Mouse (Mus musculus): Measurements from ENCODE around the gene Ccdc3. TPM values are rescaled to one million over a fixed set of nuclear protein-coding genes. Genes with fewer than 3 reads are reported as not detected.
A peak's percentile ranks its signal among the peaks of the same experiment; 100 is the strongest.
"Not testable (repeated sequence)": the region's sequence is repeated elsewhere in the genome, so short reads cannot be mapped to it uniquely, and the experiment has no call there.

The Ccdc3 gene
- 1 to 10 TPM; 5.4 to 5.5 TPM for total RNA-seq (2021)
- long read RNA-seq, experiment 1, partial matches to known transcripts: 0 of 2 reads
- long read RNA-seq, experiment 1, other reads (novel, unspliced or antisense): 0 of 2 reads
- long read RNA-seq, experiment 2, partial matches to known transcripts: 0 of 4 reads
- long read RNA-seq, experiment 2, other reads (novel, unspliced or antisense): 2 of 4 reads

DNA sequence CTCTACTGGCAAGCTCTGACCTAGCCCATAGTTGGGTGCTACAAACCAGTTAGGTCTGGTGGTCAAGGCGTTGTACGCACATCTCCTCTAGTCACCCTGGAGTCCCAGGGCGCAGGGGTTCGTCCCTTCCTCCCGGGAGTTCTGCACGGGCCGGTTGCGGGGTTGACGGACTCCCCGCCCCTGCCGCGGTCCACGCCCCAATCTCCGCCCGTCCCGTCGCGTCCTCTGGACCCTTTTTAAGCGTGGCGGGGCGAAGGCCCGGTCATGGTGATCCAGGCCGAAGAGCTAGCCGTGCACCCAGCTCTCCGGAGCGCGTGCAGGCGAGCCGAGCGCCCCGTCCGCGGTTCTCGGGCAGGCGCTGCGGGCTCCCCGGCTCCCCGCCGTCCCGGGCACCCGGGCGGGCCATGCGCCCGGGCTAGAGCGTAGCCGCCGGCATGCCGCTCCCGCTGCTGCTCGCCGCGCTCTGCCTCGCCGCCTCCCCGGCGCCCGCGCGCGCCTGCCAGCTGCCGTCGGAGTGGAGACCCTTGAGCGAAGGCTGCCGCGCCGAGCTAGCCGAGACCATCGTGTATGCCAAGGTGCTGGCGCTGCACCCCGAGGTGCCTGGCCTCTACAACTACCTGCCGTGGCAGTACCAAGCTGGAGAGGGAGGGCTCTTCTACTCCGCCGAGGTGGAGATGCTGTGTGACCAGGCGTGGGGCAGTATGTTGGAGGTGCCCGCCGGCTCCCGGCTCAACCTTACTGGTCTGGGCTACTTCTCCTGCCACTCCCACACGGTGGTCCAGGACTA lies at the start of gene Ccdc3:
Gene Ccdc3 (plus strand): TSS at position 277 of the 787 bp plus-strand sequence.
- peak; percentile 54 for DNase-seq

DNA sequence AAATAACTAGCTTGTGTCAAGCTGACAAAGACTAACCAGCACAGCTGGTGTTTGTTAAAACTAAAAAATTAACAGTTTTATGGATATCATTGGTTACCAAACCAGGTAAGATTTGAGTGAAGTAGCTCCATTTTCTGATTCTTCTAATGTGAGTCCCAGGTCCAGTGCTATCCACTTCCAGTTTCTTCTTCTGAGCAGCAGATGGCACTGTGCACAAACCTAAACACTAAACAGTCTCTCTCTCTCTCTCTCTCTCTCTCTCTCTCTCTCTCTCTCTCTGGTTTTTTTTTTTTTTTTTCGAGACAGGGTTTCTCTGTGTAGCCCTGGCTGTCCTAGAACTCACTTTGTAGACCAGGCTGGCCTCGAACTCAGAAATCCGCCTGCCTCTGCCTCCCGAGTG lies 47.2 kb upstream of the Ccdc3 start:
- not testable (repeated sequence) for DNase-seq

DNA sequence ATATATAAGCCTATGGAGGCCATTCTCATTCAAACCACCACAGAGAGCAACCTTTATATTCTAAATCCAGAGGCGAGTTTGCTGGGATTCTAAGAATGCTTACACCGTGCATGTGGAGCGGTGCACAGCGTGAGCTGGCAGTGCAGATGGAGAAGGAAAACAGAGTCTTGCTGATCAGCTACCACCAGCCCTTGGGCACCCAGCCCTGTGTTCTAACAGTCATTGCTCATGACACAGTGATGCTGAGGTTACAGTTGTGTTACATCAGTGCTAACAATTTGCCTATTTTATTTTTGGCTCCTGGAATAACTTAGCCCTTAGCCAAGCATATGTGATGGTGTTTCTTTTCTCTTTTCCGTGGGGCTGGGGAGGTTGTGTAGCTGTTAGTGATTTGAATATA lies 42.7 kb upstream of the Ccdc3 start:
- DNase-seq: no peak

DNA sequence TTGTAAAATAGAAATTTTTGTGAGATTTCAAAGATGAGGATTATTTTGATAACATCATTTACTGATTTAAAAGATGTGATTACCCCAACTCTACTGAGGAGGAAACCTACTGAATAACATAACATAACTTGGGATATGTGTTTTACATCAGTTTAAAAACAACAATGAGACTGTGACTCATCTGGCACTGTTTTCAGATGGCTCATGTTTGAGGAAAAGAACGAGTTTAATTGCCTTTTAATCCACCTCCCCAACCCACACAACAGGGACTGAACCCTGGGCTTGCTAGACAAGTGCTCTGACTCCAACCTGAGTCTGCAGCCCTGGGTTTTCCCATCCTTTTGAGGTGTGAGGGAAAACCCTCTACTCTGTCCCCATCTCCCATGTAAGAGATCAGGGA lies 42.3 kb upstream of the Ccdc3 start:
- DNase-seq: no peak

DNA sequence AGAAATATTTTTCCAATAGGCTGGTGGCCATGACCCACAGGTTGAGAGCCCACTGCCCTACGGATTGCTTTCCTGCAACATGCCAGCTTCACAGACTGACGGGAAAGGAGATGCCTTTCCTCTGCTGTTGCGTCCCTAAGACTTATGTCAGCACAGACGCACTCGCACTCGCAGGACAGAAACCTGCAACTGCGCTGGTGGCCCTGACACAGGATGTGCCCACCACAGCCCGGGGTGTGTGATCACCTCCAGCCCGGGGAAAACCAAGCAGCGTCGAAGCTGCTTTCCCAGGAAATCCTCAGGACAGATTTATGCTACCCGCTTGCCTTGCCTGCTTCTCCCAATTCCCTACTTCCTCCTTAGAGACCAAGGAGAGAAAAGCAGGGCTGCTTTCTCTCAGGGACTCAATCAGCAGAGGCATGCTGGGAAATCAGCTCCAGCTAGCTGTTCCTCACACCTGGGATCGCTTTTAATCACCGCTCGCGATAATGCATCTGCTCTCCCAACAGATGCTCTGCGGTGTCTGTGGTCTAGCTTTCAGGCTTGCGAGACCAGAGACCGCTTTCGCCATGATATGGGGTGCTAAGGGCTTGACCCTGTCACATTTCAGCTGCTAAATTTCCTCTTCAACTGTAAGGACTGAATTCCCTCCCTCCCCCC lies 39.7 kb upstream of the Ccdc3 start:
- no peak for DNase-seq

DNA sequence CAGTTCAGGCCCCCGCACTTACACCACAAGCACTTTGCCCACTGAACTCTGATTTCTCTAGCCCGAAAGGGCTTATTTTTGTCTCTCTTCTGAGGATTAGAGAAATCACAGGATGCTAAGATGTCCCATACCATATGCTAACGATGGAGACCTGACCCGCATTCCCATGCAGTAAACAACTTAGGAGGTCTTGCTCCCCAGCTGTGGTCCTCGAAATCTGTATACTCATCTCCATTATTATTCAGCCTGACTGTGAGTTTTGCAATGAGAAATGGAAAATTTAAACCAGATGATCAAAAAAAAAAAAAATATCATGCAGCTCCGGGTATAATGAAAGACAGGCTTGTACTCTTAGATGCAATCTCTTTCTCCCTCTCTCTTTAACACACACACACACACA lies 38.4 kb upstream of the Ccdc3 start:
- no peak for DNase-seq

DNA sequence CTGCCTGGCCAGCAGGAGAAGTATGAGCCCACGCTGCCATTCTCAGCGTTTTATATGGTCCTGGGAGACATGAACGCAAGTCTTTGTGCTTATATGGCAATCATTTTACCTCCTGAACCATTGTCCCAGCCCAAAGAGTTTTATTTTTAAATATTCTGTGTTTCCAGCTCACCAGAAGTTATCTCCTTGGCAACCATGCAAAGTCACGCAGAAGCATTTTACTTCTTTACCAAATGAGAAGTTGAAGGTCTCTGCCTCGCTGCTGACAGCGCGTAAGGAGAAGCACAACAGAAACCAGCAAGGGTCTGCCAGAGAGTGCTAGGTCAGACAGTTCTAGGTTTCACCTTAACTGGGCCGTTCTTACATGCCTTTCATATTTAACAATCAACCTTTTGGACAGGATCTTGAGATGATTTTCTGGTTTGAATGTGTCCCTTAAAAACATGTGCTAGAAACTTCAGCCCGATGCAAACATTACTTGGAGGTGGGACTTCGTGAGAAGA lies 35.8 kb upstream of the Ccdc3 start:
- DNase-seq: no peak

DNA sequence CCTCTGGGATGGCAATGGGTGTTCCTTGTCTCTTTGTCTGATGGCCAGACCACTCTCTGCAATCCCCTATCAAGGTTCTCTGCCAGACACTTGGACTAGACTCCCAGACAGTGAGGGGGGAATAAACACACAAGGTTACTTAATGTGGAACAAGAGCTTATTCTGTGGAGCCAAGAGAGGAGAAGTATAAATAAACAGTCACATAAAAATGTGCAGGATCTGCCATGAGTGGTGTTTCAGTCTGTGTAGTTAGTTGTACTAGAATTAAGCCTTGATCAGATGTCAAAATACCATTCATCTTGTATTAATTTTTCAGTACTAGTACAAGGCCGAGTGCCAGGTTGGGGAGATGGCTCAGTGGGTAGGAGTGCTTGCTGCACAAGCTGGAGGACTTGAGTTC lies 34.7 kb upstream of the Ccdc3 start:
- no peak for DNase-seq

DNA sequence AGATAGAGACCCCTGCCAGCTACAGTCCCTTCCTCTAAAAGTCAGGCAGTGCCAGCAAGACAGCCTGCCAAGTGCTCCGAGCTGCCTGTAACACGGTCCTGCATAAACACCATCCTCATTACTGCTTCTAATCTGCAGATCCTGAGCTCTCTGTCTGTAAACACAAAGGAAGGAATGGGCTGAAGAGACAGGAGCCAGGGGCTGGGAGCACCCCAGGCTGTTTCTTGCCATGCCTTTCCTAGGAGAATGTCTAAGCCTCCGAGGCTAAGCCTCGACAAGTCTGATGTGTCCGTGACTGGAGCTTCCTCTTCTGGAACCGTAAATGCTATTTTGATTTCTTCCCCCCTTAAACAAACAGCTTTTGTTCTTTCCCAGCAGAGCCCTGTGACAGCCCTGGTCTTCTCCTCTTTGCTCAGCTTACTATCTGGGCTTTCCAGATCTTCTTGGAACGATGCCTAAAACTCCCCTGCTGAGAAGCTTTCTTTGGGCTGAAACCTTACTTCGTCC lies 24.7 kb upstream of the Ccdc3 start:
- no peak for DNase-seq

DNA sequence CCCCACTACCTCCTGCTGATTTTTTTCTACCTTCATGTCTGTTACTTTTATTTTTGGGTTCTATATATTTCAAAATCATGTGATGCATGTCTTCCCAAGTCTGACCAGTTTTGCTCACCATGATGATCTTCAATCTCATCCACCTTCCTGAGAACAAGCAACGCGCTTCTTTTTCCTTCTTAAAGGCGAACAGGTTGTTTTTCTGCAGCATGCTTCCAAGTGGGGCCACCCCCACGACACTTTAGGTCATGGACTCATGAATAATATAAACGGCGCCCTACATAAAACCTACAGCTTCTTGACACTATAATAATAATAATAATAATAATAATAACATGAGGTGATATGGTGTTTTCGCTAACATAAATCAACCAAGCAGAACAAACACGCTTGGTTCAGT lies 23.2 kb upstream of the Ccdc3 start:
- no peak for DNase-seq

DNA sequence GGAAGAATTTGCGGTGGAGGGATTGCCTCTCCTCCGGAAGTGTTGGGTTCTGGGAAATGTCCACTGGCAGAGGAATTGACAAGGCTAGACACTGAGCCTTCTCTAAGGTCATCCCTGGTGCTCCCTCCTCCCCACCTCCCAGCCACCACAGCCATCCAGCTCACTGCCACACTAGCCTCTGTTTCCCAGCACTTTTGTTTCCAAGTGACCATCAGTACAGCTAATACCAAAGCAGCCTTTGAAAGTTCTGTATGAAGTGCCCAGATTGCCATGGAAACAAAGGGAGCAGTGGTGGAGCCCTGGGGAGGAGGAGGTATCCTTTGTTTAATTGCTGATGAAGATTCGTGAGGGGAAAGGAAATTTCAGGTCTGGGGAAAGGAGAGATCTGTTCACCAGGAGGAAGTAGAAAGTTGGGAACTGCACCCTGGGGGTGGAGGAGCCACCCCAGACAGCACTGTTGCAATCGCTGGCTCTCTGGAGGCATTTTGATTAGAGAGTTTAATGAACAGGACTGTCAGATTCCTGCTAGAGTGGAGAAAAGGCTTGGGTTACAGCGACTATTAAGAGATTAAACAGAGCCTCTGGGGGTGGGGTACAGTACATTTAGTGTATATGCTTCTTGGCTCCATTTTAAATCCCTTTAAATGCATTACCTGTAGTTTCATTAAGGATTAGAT lies 20.6 kb upstream of the Ccdc3 start:
- DNase-seq: no peak

DNA sequence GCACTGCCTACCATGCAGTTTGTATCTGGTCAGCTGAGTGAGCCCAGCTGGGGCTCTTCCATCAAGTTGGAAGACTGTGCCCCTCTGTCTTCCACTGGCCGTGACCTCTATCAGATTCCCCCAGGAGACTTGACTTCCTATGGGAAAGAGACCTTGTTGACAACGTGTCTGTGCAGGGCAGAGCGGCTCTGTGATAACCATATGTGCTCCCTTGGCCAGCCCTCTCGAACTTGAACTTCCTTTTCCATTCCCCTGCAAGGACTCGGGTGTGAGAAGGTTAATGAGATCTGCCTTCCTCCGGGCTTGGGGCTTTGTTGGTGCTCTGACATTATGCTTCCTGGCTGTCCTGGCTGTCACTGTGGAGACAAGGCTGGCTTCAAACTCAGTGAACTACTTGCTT lies 12.1 kb upstream of the Ccdc3 start:
- no peak for DNase-seq

DNA sequence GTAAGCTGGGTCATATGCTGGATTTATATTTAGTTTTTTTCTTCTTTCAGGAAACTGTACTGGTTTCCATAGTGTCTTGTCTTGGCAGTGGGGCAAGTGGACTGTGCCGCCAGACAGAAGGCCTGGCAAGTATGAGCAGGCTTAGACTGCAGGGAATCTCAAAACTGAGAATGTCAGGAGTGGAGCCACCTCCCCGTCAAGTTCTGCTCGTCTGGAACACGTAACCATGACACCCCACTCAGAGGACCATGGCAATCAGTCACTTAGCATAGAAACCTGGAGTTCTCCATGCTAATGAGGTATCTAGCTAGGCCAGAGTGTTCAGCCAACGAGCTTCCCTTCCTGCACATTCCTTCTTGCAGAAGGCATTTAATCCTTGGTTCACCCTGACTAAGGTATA lies 10.2 kb upstream of the Ccdc3 start:
- DNase-seq: no peak

DNA sequence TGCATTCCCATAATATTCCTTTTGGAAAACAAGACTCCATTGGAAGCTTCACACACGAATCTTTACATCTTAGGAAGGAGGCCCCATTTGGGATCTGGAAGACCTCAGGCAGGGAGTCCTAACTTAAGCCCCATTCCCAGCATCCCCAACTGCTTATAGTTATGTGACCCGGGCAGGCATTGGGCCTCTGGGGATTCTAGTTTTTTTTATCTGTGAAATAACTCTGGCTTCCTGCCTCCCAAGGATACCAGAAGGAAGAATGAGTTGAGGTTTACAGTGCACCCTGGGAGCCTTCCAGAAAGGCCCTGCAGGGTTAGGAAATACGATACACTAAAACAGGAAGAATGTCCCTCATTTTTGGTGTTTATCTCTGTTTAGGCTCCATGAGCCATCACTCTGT lies 8.5 kb upstream of the Ccdc3 start:
- no peak for DNase-seq

DNA sequence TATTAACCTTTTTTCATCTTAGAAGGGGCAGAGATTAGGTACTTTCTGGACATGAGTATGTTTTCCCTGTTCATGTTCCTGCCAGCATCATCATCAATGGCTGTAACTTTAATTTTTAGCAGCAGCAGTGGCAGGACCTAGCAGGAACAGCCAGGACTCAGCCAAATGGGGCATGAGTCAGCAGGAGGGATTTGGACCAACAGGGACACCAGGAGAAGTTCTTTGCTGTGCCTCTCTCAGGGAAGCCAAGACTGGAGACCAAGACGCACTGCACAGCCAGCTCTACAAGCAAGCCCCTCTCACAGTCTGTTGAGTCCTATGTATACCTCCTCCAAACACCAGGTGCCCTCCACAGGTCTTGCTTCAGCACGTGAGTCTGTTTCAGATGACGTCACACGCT lies 5.5 kb upstream of the Ccdc3 start:
- no peak for DNase-seq

DNA sequence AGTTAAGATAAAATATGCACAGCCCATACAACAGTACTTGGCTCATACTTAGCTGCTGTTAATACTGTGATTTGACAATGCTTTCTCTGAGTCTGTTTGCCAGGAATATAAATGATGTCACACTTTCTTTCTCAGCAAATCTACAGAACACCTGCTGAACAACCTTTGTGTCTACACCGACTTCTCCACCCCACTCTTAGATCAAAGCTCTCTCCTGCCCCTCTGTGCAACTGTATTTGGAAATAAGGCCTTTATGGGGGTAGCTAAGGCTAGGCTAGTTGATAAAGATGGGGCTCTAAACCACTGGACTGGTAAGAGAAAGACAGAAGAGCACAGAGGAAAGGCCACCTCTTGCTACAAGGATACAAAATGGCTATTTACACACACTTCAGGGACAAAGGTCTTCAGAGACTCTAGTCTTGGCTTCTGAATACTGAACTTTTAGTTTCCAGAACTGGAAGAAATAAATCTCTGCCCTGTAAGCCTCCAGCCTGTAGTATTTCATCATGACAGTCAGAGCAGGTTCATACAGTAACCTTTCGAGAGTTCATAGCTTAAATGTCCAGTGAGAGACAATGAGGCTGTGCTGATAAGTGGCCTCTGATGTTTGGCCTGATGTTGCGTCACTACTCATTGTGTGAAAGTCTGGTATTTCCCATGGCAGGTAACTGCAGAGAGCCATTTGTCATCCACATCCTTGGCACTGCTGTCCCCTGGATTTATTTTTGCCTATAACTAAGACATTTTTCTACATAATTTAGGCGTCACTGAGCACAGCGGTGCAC lies 2.4 kb upstream of the Ccdc3 start:
- DNase-seq: no peak

DNA sequence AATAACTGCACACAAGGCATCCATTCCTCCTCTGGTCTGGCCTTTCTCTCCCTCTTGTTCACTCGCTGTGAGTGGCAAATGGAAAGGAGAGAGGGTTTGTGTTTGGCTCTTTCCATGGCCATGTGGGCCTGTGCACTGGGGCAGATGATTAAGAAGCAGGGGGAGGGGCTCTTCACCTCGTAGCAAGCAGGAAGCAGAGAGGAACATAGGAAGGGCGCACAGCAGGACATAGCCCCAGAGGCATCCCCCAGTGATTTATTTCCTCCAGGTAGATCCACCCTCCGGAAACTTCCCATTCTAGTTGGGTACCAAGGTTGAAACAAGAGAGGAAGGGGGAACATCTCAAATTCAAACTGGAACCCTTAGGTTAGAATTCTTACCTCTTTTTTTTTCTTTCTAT lies 2.4 kb downstream of the Ccdc3 start:
- no peak for DNase-seq

DNA sequence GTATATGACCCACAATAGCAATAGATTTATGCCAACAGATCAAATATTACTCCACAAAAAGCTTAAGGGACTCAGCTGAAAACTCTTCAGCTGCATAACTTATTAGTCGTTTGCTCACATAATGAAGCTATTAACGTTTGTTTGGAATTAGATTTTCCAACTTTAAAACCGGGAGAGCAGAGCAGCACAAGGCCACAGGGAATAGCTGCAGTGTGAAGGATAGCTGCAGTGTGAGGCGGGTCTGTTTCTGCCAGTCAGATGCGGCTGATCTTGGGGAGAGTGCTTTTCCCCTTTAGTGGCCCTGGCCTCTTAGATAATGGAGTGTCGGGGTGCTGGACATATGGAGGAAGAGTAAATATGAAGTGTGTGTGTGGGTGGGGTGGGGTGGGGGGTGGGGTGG lies 6.9 kb downstream of the Ccdc3 start:
- DNase-seq: no peak

DNA sequence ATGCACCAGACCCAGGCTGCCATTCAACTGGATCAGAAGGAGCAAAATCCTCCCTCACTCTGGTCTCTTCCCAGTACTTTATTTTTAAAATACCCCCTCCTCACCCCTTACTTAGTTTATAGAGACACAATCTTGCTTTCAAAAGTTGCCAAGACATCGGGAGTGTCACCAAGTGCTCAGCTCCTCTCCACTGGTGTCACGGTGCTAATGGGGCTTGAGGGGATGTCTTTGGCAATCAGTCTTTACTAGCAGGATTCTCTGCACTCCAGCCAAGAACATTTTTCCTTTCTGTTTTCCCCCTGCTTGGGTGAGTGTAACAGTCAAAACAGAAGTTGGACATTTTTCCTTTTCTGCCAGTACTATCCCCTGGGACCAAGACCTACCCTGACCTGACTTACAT lies 10.3 kb downstream of the Ccdc3 start:
- DNase-seq: no peak

DNA sequence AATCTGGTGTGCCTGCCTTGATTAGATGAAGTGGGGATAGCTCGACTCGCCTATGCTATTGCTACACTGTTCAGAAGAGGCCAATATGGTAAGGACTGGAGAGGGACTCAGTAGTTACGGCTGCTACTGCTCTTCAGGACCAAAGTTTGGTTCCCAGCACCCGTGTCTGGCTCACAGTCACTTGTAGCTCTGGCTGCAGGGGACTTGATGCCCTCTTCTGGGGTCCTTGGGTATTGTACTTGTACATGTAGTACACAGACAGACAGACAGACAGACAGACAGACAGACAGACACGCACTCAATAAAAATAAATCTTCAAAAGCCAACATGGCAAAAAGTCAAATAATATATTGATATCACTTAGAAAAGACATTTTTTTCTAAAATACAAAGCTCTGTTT lies 17.1 kb downstream of the Ccdc3 start:
- no peak for DNase-seq

DNA sequence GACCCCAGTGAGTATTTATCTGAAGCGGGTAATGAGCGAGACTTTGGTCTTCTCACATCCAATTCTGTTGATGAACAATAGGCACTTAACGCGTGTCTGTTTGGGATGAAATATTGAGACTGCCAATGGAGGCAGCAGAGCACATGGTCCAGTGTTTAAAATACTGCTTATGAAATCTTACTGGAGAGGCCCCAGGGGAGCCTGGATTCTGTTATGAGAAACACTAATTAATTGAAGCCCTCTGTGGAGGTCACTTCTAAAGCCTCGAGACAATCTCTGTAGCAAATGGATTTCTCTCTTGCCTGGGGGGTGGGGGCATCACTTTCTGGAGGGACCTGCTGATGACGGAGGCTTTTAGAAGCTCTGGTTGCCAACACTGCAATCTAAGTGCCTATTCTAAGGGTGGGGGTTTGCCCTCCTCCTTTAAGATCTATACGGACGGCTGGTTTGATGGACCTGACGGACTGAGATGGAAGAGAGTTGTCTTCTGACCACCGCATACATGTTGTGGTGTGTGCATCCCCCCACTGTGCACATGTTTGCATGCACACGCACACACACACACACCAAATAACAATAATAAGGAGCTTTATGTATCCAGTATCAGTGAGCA lies 22.8 kb downstream of the Ccdc3 start:
- no peak for DNase-seq
